10 mouse cellular contexts compared by ENCODE assay signal in the genomic region with DNA sequence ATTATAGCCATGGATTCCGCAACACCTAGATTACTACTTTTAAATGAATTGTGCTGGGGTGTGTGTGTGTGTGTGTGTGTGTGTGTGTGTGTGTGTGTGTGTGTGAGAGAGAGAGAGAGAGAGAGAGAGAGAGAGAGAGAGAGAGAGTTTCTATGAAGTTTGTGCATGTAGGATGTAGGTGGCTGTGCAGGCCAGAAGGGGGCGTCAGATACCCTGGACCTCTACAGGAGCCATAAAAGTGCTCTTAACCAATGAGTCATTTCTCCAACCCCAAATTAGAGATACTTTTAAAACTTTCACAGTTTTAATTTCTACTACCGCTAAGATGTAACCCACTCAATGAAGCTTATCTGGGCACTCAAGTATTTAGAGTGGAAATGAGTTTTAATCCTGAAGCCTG. TPM values are rescaled to one million over a fixed set of nuclear protein-coding genes. Genes with fewer than 3 reads are reported as not detected.
A peak's percentile ranks its signal among the peaks of the same experiment; 100 is the strongest.
DNase-seq lines count a peak whose midpoint lies in the region; ATAC-seq and TF ChIP-seq lines count a peak whose summit lies in the region.
"Had no signal": no experiment of that assay in that cellular context is flagged by ENCODE, and none has a peak within 500 bp of the region (broad histone marks: within the 10 kb centered on the region; RNA-seq: fewer than 3 reads in every experiment).

No protein-coding gene starts in this region.

- H3K4me1 ChIP-seq in bone marrow, adult 2 months (ENCODE audit: control insufficient read depth, insufficient read depth, low read length): no peaks in the 10 kb centered on the region

- H3K27ac ChIP-seq in left cerebral cortex, adult 2 months: no peak overlapping the region
- no peak overlapping the region for H3K27ac ChIP-seq in bone marrow, adult 2 months (ENCODE audit: control insufficient read depth, insufficient read depth, low read depth, low read length, poor library complexity)
- H3K27ac ChIP-seq: limb, embryonic 12.5 days; macrophage had no signal

- ATAC-seq in CD4-positive, CD25-positive, alpha-beta regulatory T cell, adult 4 months: no peak

- intact Hi-C loops in left cerebral cortex, adult 2 months (cut with DNase I): loop anchor here (2.0 kb wide), 2 partner anchors 208 to 294 kb away; no protein-coding TSS in a partner anchor
- intact Hi-C loops in left cerebral cortex, postnatal 36 days (cut with DNase I): loop anchor here (2.0 to 5.0 kb wide), 2 partner anchors 42 to 293 kb away; no protein-coding TSS in a partner anchor

- H3K4me3 ChIP-seq in left cerebral cortex, adult 2 months: no peak overlapping the region
- no peak overlapping the region for H3K4me3 ChIP-seq in bone marrow, adult 2 months (replicated peaks; ENCODE audit: control insufficient read depth, low read depth, low read length)

- no peak for TF ChIP-seq POLR2A in bone marrow, adult 2 months (IDR thresholded peaks at IDR 0.05; ENCODE audit: borderline replicate concordance, control insufficient read depth, low read depth, low read length)

- DNase-seq in CD4-positive, CD25-positive, alpha-beta regulatory T cell, adult 2 months (ENCODE audit: low read depth, low spot score): peak; percentile 55
- DNase-seq in left cerebral cortex, adult 2 months (ENCODE audit: extremely low spot score in 1 of 2, low spot score in 2 of 2): no peak
- no peak for DNase-seq in left cerebral cortex, postnatal 36 days (ENCODE audit: low spot score in 2 of 2)
- DNase-seq in B cell, adult 2 months: peak; percentile 73 to 76
- no peak for DNase-seq in right cerebral cortex, postnatal 4 days
- DNase-seq in right cerebral cortex, postnatal 25 days: no peak

- WGBS in bone marrow, adult 2 months: 70% methylated on average over 3 of the region's 3 CpGs

- TF ChIP-seq CTCF in left cerebral cortex, adult 2 months (IDR thresholded peaks at IDR 0.05): peak; percentile 16
- peak; percentile 47; the same call in 1 of the 2 replicates for TF ChIP-seq CTCF in bone marrow, adult 2 months (IDR thresholded peaks at IDR 0.05; ENCODE audit: control insufficient read depth, insufficient read depth, low read length)

RNA-seq across cellular contexts. Expression of a gene that starts 50.2 kb away (rescaled TPM):
- 10 to 100 TPM; 49.7 to 91.7 TPM for polyA plus RNA-seq in CD4-positive, CD25-positive, alpha-beta regulatory T cell, adult 4 months (2017; shearing (Covaris generic))
- total RNA-seq in left cerebral cortex, adult 2 months (2021): 100 to 1,000 TPM; 127 to 159 TPM
- 100 to 1,000 TPM in 1 of 2 experiments, 10 to 100 TPM in 1; 94.0 to 104 TPM for total RNA-seq in left cerebral cortex, postnatal 36 days (2021)
- polyA plus RNA-seq in bone marrow, adult 2 months (2011; ENCODE audit: insufficient read depth, insufficient read length, low replicate concordance, missing spikeins): 3.8 and 6.9 TPM in 2 replicates

Comparison
In these comparisons a context has a peak if more than half of its experiments do, and no peak if none do; other contexts are left out.
1. DNase-seq: peak in CD4-positive, CD25-positive, alpha-beta regulatory T cell, adult 2 months (single experiment) and B cell, adult 2 months (2 of 2); none in left cerebral cortex, adult 2 months (0 of 2), left cerebral cortex, postnatal 36 days (0 of 2), right cerebral cortex, postnatal 4 days (single experiment) and right cerebral cortex, postnatal 25 days (single experiment).